Comparison of ENCODE assay signal across 10 mouse cellular contexts in the genomic region with DNA sequence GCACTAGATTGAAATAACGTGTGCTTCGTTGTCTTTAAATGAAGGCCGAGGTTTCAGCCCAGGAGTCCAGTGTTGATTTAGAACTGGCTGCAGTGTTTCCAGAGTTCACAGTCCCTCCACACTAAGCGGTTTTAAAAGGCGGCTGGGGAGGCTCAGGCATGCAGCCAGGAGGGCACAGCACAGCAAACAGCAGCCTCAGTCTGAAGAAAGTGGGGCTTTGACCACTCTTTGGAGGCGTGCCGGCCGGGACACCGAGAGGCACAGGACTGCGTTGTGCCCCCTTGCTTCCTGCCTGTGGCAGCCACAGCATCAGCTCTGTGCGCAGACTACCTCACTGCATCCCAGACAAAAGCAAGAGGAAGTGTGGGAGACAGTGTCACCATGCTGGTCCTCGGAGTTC. TPM values are rescaled to one million over a fixed set of nuclear protein-coding genes. Genes with fewer than 3 reads are reported as not detected.
DNase-seq lines count a peak whose midpoint lies in the region; ATAC-seq lines count a peak whose summit lies in the region.
"Had no signal": no experiment of that assay in that cellular context is flagged by ENCODE, and none has a peak within 500 bp of the region (broad histone marks: within the 10 kb centered on the region; RNA-seq: fewer than 3 reads in every experiment).

No protein-coding gene starts in this region.

- no peak overlapping the region for H3K27ac ChIP-seq in intestine, embryonic 15.5 days

- H3K9ac ChIP-seq in intestine, embryonic 15.5 days, result no peak overlapping the region

- H3K4me2 ChIP-seq in intestine, embryonic 15.5 days (replicated peaks), result no peak overlapping the region

- DNase-seq in cerebellum, adult 9-11 months, result peak; percentile 35
- no peak for DNase-seq in cerebellum, adult 8-10 months
- peak; percentile 47 for DNase-seq in ovary, postnatal 36 days (ENCODE audit: low spot score)
- DNase-seq in ovary, postnatal 10 days (ENCODE audit: low spot score), result no peak
- peak; percentile 53 for DNase-seq in left cerebral cortex, postnatal 4 days
- DNase-seq in right cerebral cortex, postnatal 4 days, result peak; percentile 72
- no peak for DNase-seq in kidney, adult 18-20 months
- DNase-seq: lung, adult 18-20 months had no signal

- H3K36me3 ChIP-seq in intestine, embryonic 15.5 days, result peaks cover 29% of the 10 kb centered on the region

- H3K9me3 ChIP-seq in intestine, embryonic 15.5 days, result no peaks in the 10 kb centered on the region

- H3K4me1 ChIP-seq in intestine, embryonic 15.5 days (replicated peaks), result no peaks in the 10 kb centered on the region

- 69% methylated on average over 12 of the region's 12 CpGs for WGBS in intestine, embryonic 15.5 days

- H3K27me3 ChIP-seq in intestine, embryonic 15.5 days (replicated peaks), result no peaks in the 10 kb centered on the region
- H3K27me3 ChIP-seq: Patski had no signal

- intact Hi-C loops in left cerebral cortex, postnatal 4 days (cut with DNase I), result no loop called here

- no peak for ATAC-seq in intestine, embryonic 15.5 days
- ATAC-seq: Patski had no signal

- H3K4me3 ChIP-seq in intestine, embryonic 15.5 days (replicated peaks), result no peak overlapping the region

RNA-seq across cellular contexts. Expression of gene Synj2, which starts 29.5 kb away (rescaled TPM):
- 10 to 100 TPM in 1 of 2 experiments, 1 to 10 TPM in 1; 9.7 to 13.3 TPM for total RNA-seq in left cerebral cortex, postnatal 4 days (2021)
- 4.8 and 4.9 TPM in 2 replicates for polyA plus RNA-seq in intestine, embryonic 15.5 days (2015; fragmentation: Nextera tagmentation; extraction: Ambion mirVana)

Comparison
In these comparisons a context has a peak if more than half of its experiments do, and no peak if none do; other contexts are left out.
1. DNase-seq: peak in cerebellum, adult 9-11 months (single experiment), ovary, postnatal 36 days (single experiment), left cerebral cortex, postnatal 4 days (single experiment) and right cerebral cortex, postnatal 4 days (single experiment); none in cerebellum, adult 8-10 months (single experiment), ovary, postnatal 10 days (single experiment) and kidney, adult 18-20 months (single experiment).